Mouse (Mus musculus): ENCODE results near the gene Ska2. TPM values are rescaled to one million over a fixed set of nuclear protein-coding genes. Genes with fewer than 3 reads are reported as not detected.

Gene Ska2
- polyA plus RNA-seq (2014; fragmentation: Nextera tagmentation; extraction: Ambion mirVana): 120 and 123 TPM in 2 replicates

DNA sequence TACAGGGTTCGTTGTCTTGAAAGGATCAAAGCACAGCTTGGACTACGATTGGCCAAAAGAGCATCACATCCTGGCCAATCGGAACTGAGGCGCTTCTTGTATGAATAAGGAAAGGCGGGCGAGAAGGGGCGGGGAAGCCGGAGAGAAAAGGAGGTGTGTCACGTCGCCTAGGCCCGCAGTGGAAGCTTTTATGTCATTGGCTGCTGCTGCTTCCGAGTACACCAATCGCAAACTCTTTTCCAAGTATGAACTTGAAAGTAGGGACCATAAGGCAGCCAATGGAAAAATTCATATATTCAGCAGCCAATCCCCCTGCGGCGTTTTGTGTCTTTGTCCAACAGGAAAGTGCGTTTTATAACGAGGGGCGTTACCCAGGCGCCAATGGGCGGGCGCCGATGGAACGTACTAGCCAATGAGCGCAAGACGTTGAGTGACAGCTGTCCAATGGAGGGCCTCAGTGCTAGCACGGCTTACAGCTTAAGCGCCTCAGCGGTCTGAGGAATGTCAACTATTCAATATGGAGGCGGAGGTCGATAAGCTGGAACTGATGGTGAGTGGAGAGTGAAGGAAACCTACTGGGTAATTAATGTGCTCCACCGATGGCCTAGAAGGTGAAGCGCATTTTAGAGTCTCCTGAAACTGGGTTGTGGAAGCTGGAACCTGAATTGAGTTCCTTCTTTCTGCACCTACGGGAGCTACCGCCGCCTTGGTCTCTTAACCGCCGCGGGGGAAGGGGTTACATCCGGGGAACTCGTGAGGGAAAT lies at the start of gene Ska2:
Gene Ska2, plus strand, starts transcription at position 480 of the 764 bp plus-strand sequence.
- under 1% methylated on average over 40 of the region's 40 CpGs for WGBS
- peak within 1 kb of the TSS; percentile 96 for H3K27ac ChIP-seq (replicated peaks; ENCODE audit: low read depth, low read length)
- no peaks in the 10 kb centered on the region for H3K9me3 ChIP-seq (ENCODE audit: control insufficient read depth, low read length)
- H3K4me2 ChIP-seq (ENCODE audit: low read depth, severe bottlenecking): peak within 1 kb of the TSS; percentile 60
- peak within 1 kb of the TSS; percentile 98 for H3K4me3 ChIP-seq (ENCODE audit: low read depth, low read length)
- peak within 1 kb of the TSS; percentile 100 for H3K9ac ChIP-seq (ENCODE audit: low read length)
- peak; percentile 99 for DNase-seq (ENCODE audit: low spot score)
- H3K36me3 ChIP-seq (ENCODE audit: control insufficient read depth, insufficient read depth, low read length): peaks cover 11% of the 10 kb centered on the region; the same call in 1 of the 2 replicates
- H3K4me1 ChIP-seq (ENCODE audit: control insufficient read depth, insufficient read depth, low read length): 0 out of 2 replicates have a peak, but pooled peaks cover 5% of the 10 kb centered on the region
- ATAC-seq (ENCODE audit: insufficient number of reproducible peaks, low FRiP score, low TSS enrichment, low read depth): peak; percentile 100
- no peaks in the 10 kb centered on the region for H3K27me3 ChIP-seq (ENCODE audit: control insufficient read depth, insufficient read depth, low read length)

DNA sequence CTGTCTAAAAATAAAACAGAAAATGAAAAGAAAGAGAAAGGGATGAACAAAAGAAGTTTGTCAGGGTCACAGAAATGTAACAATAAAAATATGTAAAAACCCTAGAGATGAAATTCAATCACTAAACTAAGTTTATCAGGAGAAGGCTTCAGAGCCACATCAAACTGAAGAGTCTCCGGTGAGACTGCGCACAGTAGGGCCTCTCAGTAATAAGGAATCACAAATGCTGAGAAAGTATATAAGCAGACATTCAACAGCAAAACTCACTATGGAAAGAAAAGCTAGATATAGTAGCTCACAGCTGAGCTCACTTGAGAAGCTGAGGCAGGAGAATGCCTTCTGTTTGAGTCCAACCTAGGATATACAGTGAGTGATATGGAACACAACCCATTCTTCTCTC lies 48.6 kb upstream of the Ska2 start:
- Histone ChIP-seq H3K27ac (replicated peaks; ENCODE audit: low read depth, low read length) (no peak overlapping the region), H3K9ac (ENCODE audit: low read length) (no peak overlapping the region), H3K36me3 (ENCODE audit: control insufficient read depth, insufficient read depth, low read length) (no peaks in the 10 kb centered on the region), H3K4me1 (ENCODE audit: control insufficient read depth, insufficient read depth, low read length) (no peaks in the 10 kb centered on the region), H3K9me3 (ENCODE audit: control insufficient read depth, low read length) (no peaks in the 10 kb centered on the region), H3K27me3 (ENCODE audit: control insufficient read depth, insufficient read depth, low read length) (no peaks in the 10 kb centered on the region), H3K4me2 (ENCODE audit: low read depth, severe bottlenecking) (no peak overlapping the region), H3K4me3 (ENCODE audit: low read depth, low read length) (no peak overlapping the region)
- ATAC-seq (ENCODE audit: insufficient number of reproducible peaks, low FRiP score, low TSS enrichment, low read depth): no peak
- 97% methylated on average over 2 of the region's 2 CpGs for WGBS
- no peak for DNase-seq (ENCODE audit: low spot score)

DNA sequence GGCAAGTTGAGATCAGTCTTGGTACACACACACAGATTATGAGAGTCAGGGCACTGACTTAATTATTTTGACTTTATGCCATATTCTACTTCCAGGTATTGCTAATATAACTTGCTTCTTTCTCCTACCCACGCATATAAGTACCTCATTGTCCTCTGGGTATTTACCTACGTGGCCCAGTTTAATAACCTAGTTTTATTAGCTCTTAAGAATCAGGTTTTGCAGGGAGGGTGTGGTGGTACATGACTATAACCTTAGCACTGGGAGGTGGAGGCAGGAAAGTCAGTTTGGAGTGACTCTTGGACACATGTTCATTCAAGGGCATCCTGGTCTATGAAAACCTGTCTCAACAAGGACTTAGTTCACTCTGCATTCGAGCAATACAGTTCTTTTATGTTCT lies 46.9 kb upstream of the Ska2 start:
- ATAC-seq (ENCODE audit: insufficient number of reproducible peaks, low FRiP score, low TSS enrichment, low read depth): no peak
- Histone ChIP-seq H3K4me2 (ENCODE audit: low read depth, severe bottlenecking) (no peak overlapping the region), H3K36me3 (ENCODE audit: control insufficient read depth, insufficient read depth, low read length) (no peaks in the 10 kb centered on the region), H3K9me3 (ENCODE audit: control insufficient read depth, low read length) (no peaks in the 10 kb centered on the region), H3K9ac (ENCODE audit: low read length) (no peak overlapping the region), H3K27ac (replicated peaks; ENCODE audit: low read depth, low read length) (no peak overlapping the region), H3K27me3 (ENCODE audit: control insufficient read depth, insufficient read depth, low read length) (no peaks in the 10 kb centered on the region), H3K4me1 (ENCODE audit: control insufficient read depth, insufficient read depth, low read length) (no peaks in the 10 kb centered on the region), H3K4me3 (ENCODE audit: low read depth, low read length) (no peak overlapping the region)
- 66% methylated on average over 3 of the region's 3 CpGs for WGBS
- DNase-seq (ENCODE audit: low spot score): no peak

DNA sequence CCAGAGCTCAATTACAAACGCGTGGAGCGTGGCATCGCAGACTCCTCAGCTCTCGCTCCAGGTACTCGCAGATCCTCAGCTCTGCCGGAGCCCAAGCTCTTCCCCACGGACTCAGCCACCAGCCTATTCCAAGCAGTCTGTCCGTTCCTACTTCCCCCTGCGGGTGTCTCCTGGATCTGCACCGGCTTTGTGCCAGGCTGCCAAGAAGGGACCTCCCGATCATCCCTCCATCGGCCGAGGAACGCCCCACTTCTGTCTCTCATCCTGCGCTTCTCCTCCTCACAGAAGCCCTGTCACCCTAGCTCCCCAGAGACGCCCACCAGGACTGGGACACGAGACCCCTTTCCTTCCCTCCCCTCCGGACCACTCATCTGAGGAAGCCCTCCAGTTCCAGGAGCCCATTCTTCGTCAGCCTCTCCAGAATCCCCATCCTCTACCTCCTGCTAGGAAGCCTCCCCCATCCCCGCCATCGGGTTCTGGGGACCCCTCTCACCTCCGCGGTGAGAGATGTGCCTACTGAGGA lies 35.6 kb upstream of the Ska2 start:
- Histone ChIP-seq H3K27me3 (ENCODE audit: control insufficient read depth, insufficient read depth, low read length) (no peaks in the 10 kb centered on the region), H3K4me2 (ENCODE audit: low read depth, severe bottlenecking) (peak overlapping the region; percentile 80), H3K9ac (ENCODE audit: low read length) (peak overlapping the region; percentile 77), H3K36me3 (ENCODE audit: control insufficient read depth, insufficient read depth, low read length) (peaks cover 2% of the 10 kb centered on the region; the same call in 1 of the 2 replicates), H3K4me1 (ENCODE audit: control insufficient read depth, insufficient read depth, low read length) (peaks cover 7% of the 10 kb centered on the region; the same call in 1 of the 2 replicates), H3K4me3 (ENCODE audit: low read depth, low read length) (peak overlapping the region; percentile 57), H3K27ac (replicated peaks; ENCODE audit: low read depth, low read length) (no peak overlapping the region; the same call in 1 of the 2 replicates), H3K9me3 (ENCODE audit: control insufficient read depth, low read length) (no peaks in the 10 kb centered on the region)
- ATAC-seq (ENCODE audit: insufficient number of reproducible peaks, low FRiP score, low TSS enrichment, low read depth): peak; percentile 56
- WGBS: under 1% methylated on average over 24 of the region's 24 CpGs
- peak; percentile 78 for DNase-seq (ENCODE audit: low spot score)

DNA sequence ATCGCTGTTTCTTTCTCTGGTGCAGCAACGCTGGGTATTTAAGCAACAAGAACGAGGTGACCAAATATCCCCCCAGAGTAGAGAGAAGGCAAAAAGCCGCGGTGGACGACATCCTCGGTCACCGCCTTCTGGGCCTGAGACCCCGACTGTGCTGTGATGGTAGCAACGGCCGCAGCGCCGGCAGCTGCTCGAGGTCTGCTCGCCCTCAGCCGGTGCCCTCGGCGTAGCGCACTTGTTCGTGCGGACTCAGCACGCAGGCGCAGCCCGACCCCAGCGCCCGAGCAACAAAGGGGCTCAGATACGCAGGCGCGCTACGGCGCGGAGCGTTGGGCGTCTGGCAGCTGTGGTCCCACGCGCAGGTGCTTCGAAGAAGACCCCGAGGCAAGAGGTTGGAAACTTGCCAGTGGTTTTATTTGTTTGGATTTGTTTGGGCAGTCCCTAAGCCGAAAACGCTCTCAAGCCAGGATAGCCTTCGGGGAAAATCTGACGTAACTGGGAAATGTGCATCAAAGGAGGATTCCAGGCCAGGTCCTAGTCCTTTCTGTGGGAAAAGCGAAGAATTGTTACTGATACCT lies 35.1 kb upstream of the Ska2 start, which contains the start of gene Gdpd1:
Gene Gdpd1, minus strand, starts transcription at position 197 of the 575 bp plus-strand sequence.
- 1% methylated on average over 43 of the region's 43 CpGs for WGBS
- H3K9ac ChIP-seq (ENCODE audit: low read length): peak within 1 kb of the TSS; percentile 77
- DNase-seq (ENCODE audit: low spot score): peak; percentile 92
- ATAC-seq (ENCODE audit: insufficient number of reproducible peaks, low FRiP score, low TSS enrichment, low read depth): peak; percentile 87
- no peaks in the 10 kb centered on the region for H3K27me3 ChIP-seq (ENCODE audit: control insufficient read depth, insufficient read depth, low read length)
- H3K27ac ChIP-seq (replicated peaks; ENCODE audit: low read depth, low read length): no peak within 1 kb of the TSS; the same call in 1 of the 2 replicates
- no peaks in the 10 kb centered on the region for H3K9me3 ChIP-seq (ENCODE audit: control insufficient read depth, low read length)
- H3K4me1 ChIP-seq (ENCODE audit: control insufficient read depth, insufficient read depth, low read length): peaks cover 7% of the 10 kb centered on the region; the same call in 1 of the 2 replicates
- peak within 1 kb of the TSS; percentile 57 for H3K4me3 ChIP-seq (ENCODE audit: low read depth, low read length)
- peak within 1 kb of the TSS; percentile 80 for H3K4me2 ChIP-seq (ENCODE audit: low read depth, severe bottlenecking)
- peaks cover 2% of the 10 kb centered on the region; the same call in 1 of the 2 replicates for H3K36me3 ChIP-seq (ENCODE audit: control insufficient read depth, insufficient read depth, low read length)

DNA sequence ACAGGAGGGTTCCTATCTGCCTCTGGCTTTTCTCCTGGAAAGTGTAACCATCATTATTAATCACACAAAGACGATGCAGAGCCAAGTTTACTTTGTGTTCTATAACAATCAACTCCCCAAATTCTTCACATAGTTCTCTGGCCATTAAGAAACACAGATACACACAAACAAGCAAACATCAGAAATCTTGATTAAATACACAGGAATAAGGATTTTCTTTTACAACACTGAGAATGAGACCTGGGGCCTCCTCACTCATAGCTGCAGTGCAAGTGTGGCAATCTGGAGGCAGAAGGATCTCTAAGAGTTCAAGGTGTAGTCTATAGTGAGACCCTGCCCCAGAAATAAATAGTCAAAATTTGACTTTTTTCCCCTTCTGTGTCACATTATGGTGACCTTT lies 25.3 kb upstream of the Ska2 start:
- H3K9ac ChIP-seq (ENCODE audit: low read length): no peak overlapping the region
- peaks cover 13% of the 10 kb centered on the region for H3K36me3 ChIP-seq (ENCODE audit: control insufficient read depth, insufficient read depth, low read length)
- H3K27ac ChIP-seq (replicated peaks; ENCODE audit: low read depth, low read length): no peak overlapping the region
- no peaks in the 10 kb centered on the region for H3K27me3 ChIP-seq (ENCODE audit: control insufficient read depth, insufficient read depth, low read length)
- ATAC-seq (ENCODE audit: insufficient number of reproducible peaks, low FRiP score, low TSS enrichment, low read depth) (no peak), DNase-seq (ENCODE audit: low spot score) (no peak)
- H3K4me3 ChIP-seq (ENCODE audit: low read depth, low read length): no peak overlapping the region
- no peak overlapping the region for H3K4me2 ChIP-seq (ENCODE audit: low read depth, severe bottlenecking)
- no peaks in the 10 kb centered on the region for H3K9me3 ChIP-seq (ENCODE audit: control insufficient read depth, low read length)
- peaks cover 14% of the 10 kb centered on the region for H3K4me1 ChIP-seq (ENCODE audit: control insufficient read depth, insufficient read depth, low read length)
- 84% methylated on average over 1 of the region's 1 CpGs for WGBS

DNA sequence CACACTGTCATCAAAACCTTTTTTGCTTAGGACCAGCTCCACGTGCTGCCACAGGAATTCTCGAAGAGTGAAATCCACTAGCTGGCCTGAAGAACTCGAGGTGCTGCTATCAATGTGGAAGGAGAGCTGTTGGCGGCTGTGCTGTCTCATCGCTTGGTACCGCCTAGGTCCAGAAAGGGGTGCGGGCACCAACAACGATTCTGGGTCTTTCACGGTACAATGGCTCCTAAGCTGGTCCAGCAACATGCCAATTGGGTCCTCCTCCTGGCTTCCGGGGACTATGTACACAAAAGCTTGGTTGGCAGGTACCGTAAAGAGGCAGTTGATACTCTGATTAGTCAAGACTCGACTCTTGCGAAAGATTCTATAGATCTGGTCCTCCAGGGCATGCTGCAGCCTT lies 23.6 kb upstream of the Ska2 start:
- Histone ChIP-seq H3K4me1 (ENCODE audit: control insufficient read depth, insufficient read depth, low read length) (peaks cover 14% of the 10 kb centered on the region), H3K4me2 (ENCODE audit: low read depth, severe bottlenecking) (peak overlapping the region; percentile 71), H3K27me3 (ENCODE audit: control insufficient read depth, insufficient read depth, low read length) (no peaks in the 10 kb centered on the region), H3K9me3 (ENCODE audit: control insufficient read depth, low read length) (no peaks in the 10 kb centered on the region), H3K27ac (replicated peaks; ENCODE audit: low read depth, low read length) (no peak overlapping the region), H3K4me3 (ENCODE audit: low read depth, low read length) (peak overlapping the region; percentile 72), H3K9ac (ENCODE audit: low read length) (0 out of 2 replicates have a peak overlapping the region, but pooled peaks have one; percentile 96), H3K36me3 (ENCODE audit: control insufficient read depth, insufficient read depth, low read length) (peaks cover 10% of the 10 kb centered on the region)
- no peak for DNase-seq (ENCODE audit: low spot score)
- ATAC-seq (ENCODE audit: insufficient number of reproducible peaks, low FRiP score, low TSS enrichment, low read depth): no peak
- WGBS: 92% methylated on average over 13 of the region's 13 CpGs

DNA sequence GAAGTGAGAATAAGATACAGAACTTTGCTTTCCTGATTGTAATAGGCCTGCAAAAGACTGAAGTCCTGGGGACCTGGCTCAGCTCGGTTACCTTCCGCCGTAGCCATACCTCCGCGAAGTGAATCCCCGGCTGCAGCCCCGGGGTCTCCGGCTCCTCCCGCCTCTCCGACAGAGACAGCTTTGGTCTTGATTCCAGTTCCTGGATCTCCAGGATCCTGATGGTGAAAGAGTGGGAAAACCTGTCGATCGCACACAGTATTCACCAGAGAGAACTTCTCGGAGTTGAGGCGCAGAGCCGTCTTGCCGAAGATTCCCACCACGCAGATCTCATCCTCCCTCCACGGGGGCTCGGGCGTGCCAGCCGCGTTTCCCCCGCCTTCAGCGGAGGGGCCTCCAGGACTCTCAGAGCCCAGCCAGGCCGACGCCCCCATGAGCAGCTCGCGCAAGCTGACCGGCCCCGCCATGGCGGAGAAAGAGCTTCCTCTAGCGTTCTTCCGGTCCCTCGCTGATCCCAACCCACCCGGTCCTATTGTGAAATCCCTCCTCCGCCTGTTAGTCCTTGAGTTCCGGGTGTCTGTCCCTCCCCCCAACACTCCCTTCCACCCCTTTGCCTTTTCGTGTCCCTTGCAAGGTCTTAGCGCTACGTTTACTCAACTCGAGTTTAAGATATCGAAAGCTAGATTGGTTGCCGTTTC lies 22.6 kb upstream of the Ska2 start, which contains the start of gene Smg8:
Gene Smg8, minus strand, starts transcription at position 485 of the 695 bp plus-strand sequence.
- ATAC-seq (ENCODE audit: insufficient number of reproducible peaks, low FRiP score, low TSS enrichment, low read depth) (peak; percentile 73), DNase-seq (ENCODE audit: low spot score) (peak; percentile 84)
- Histone ChIP-seq H3K27me3 (ENCODE audit: control insufficient read depth, insufficient read depth, low read length) (no peaks in the 10 kb centered on the region), H3K4me2 (ENCODE audit: low read depth, severe bottlenecking) (peak within 1 kb of the TSS; percentile 71), H3K9me3 (ENCODE audit: control insufficient read depth, low read length) (no peaks in the 10 kb centered on the region), H3K36me3 (ENCODE audit: control insufficient read depth, insufficient read depth, low read length) (peaks cover 7% of the 10 kb centered on the region), H3K9ac (ENCODE audit: low read length) (peak within 1 kb of the TSS; percentile 96), H3K27ac (replicated peaks; ENCODE audit: low read depth, low read length) (peak within 1 kb of the TSS; percentile 11; the same call in 1 of the 2 replicates), H3K4me3 (ENCODE audit: low read depth, low read length) (peak within 1 kb of the TSS; percentile 72), H3K4me1 (ENCODE audit: control insufficient read depth, insufficient read depth, low read length) (peaks cover 14% of the 10 kb centered on the region)
- under 1% methylated on average over 43 of the region's 43 CpGs for WGBS
